Mouse (Mus musculus): ENCODE measurements around the gene Reln. TPM values are rescaled to one million over a fixed set of nuclear protein-coding genes. Genes with fewer than 3 reads are reported as not detected.

The Reln gene
- polyA plus RNA-seq, 1 experiment: 1.6 TPM

DNA sequence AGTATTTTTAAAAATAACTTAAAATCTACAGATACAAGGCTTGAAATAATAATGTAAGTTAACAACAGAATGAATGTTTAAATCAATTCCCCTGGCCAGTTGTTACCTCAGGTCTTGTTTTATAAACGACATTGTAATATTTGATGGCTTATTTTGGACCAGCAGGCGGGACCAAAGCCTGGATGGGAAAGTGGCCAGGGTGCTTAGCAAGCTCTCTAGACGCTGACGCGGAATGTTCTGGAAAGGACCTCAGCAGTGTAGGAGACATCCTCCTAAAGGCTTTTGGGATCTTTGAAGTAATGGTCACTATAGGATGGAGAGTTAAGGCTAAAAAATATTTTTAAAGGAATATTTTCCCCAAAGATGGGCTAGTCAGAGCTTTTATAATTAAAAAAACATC is 173.2 kb downstream of the Reln start:
- H3K4me3 ChIP-seq (replicated peaks): no peak overlapping the region
- H3K9me3 ChIP-seq (ENCODE audit: control insufficient read depth, low read length): no peaks in the 10 kb centered on the region
- no peaks in the 10 kb centered on the region for H3K4me1 ChIP-seq (ENCODE audit: control insufficient read depth)
- no peaks in the 10 kb centered on the region for H3K27me3 ChIP-seq (ENCODE audit: control insufficient read depth)
- H3K36me3 ChIP-seq (ENCODE audit: control insufficient read depth): no peaks in the 10 kb centered on the region
- TF ChIP-seq GATA1 (IDR thresholded peaks at IDR 0.05; ENCODE audit: low read length): no peak
- TF ChIP-seq TAL1 (IDR thresholded peaks at IDR 0.05; ENCODE audit: low read length): no peak

GRCm38 (mm10) chr5:22164060-22164934 is 180.2 kb downstream of the Reln start:
- Histone ChIP-seq H3K4me1 (ENCODE audit: control insufficient read depth) (no peaks in the 10 kb centered on the region), H3K36me3 (ENCODE audit: control insufficient read depth) (no peaks in the 10 kb centered on the region), H3K27me3 (ENCODE audit: control insufficient read depth) (no peaks in the 10 kb centered on the region), H3K9me3 (ENCODE audit: control insufficient read depth, low read length) (no peaks in the 10 kb centered on the region), H3K4me3 (replicated peaks) (no peak overlapping the region)
- TF ChIP-seq TAL1 (IDR thresholded peaks at IDR 0.05; ENCODE audit: low read length): no peak
- no peak for TF ChIP-seq GATA1 (IDR thresholded peaks at IDR 0.05; ENCODE audit: low read length)

GRCm38 (mm10) chr5:22160935-22161334 is 183.6 kb downstream of the Reln start:
- H3K4me1 ChIP-seq (ENCODE audit: control insufficient read depth): no peaks in the 10 kb centered on the region
- no peak for TF ChIP-seq GATA1 (IDR thresholded peaks at IDR 0.05; ENCODE audit: low read length)
- no peak for TF ChIP-seq TAL1 (IDR thresholded peaks at IDR 0.05; ENCODE audit: low read length)

DNA sequence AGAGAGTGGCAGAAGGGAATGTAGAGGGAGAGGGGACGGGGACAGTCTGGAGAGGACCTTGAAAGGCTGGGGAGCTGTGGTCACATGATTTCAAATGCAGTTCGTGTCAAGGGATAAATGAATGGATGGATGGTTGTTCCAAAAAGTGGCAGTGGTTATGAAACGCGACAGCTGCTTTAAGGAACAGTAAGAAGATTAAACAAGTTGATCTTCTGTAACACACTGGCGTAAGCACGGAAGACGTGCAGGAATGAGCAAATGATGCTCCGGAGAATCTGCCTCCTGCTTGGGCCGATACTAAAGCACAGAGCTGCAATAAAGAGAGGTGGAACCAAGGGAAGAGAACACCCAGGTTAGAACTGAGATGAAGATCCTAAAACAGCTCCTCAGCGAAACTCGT is 185.7 kb downstream of the Reln start:
- H3K27me3 ChIP-seq (ENCODE audit: control insufficient read depth): no peaks in the 10 kb centered on the region
- H3K4me3 ChIP-seq (replicated peaks): no peak overlapping the region
- H3K36me3 ChIP-seq (ENCODE audit: control insufficient read depth): no peaks in the 10 kb centered on the region
- no peaks in the 10 kb centered on the region for H3K9me3 ChIP-seq (ENCODE audit: control insufficient read depth, low read length)
- H3K4me1 ChIP-seq (ENCODE audit: control insufficient read depth): no peaks in the 10 kb centered on the region
- no peak for TF ChIP-seq GATA1 (IDR thresholded peaks at IDR 0.05; ENCODE audit: low read length)
- no peak for TF ChIP-seq TAL1 (IDR thresholded peaks at IDR 0.05; ENCODE audit: low read length)

More at GRCm38 (mm10) chr5:22160935-22161334, 183.6 kb downstream of the Reln start:
- H3K36me3 ChIP-seq (ENCODE audit: control insufficient read depth): no peaks in the 10 kb centered on the region
- no peaks in the 10 kb centered on the region for H3K27me3 ChIP-seq (ENCODE audit: control insufficient read depth)
- H3K4me3 ChIP-seq (replicated peaks): no peak overlapping the region
- H3K9me3 ChIP-seq (ENCODE audit: control insufficient read depth, low read length): no peaks in the 10 kb centered on the region

GRCm38 (mm10) chr5:22153601-22154000 is 190.9 kb downstream of the Reln start:
- Histone ChIP-seq H3K9me3 (ENCODE audit: control insufficient read depth, low read length) (no peaks in the 10 kb centered on the region), H3K4me1 (ENCODE audit: control insufficient read depth) (no peaks in the 10 kb centered on the region), H3K4me3 (replicated peaks) (no peak overlapping the region), H3K27me3 (ENCODE audit: control insufficient read depth) (no peaks in the 10 kb centered on the region), H3K36me3 (ENCODE audit: control insufficient read depth) (peaks cover 3% of the 10 kb centered on the region; the same call in 1 of the 2 replicates)
- no peak for TF ChIP-seq GATA1 (IDR thresholded peaks at IDR 0.05; ENCODE audit: low read length)
- TF ChIP-seq TAL1 (IDR thresholded peaks at IDR 0.05; ENCODE audit: low read length): no peak

- no peaks in the 10 kb centered on the region for H3K4me1 ChIP-seq (ENCODE audit: control insufficient read depth)
- no peaks in the 10 kb centered on the region for H3K27me3 ChIP-seq (ENCODE audit: control insufficient read depth)
- H3K9me3 ChIP-seq (ENCODE audit: control insufficient read depth, low read length): no peaks in the 10 kb centered on the region
- H3K4me3 ChIP-seq (replicated peaks): no peak overlapping the region
- H3K36me3 ChIP-seq (ENCODE audit: control insufficient read depth): no peaks in the 10 kb centered on the region
- no peak for TF ChIP-seq GATA1 (IDR thresholded peaks at IDR 0.05; ENCODE audit: low read length)
- no peak for TF ChIP-seq TAL1 (IDR thresholded peaks at IDR 0.05; ENCODE audit: low read length)
These were observed 202.7 kb downstream of the Reln start for GRCm38 (mm10) chr5:22141821-22142220.

- Histone ChIP-seq H3K4me1 (ENCODE audit: control insufficient read depth) (no peaks in the 10 kb centered on the region), H3K4me3 (replicated peaks) (no peak overlapping the region), H3K36me3 (ENCODE audit: control insufficient read depth) (no peaks in the 10 kb centered on the region; the same call in 1 of the 2 replicates), H3K9me3 (ENCODE audit: control insufficient read depth, low read length) (no peaks in the 10 kb centered on the region), H3K27me3 (ENCODE audit: control insufficient read depth) (no peaks in the 10 kb centered on the region)
- TF ChIP-seq TAL1 (IDR thresholded peaks at IDR 0.05; ENCODE audit: low read length) (no peak), GATA1 (IDR thresholded peaks at IDR 0.05; ENCODE audit: low read length) (no peak)
These were observed 205.5 kb downstream of the Reln start for GRCm38 (mm10) chr5:22139015-22139414.

GRCm38 (mm10) chr5:22134402-22134801 is 210.1 kb downstream of the Reln start:
- H3K9me3 ChIP-seq (ENCODE audit: control insufficient read depth, low read length): no peaks in the 10 kb centered on the region

GRCm38 (mm10) chr5:22131730-22132522 is 212.6 kb downstream of the Reln start:
- H3K36me3 ChIP-seq (ENCODE audit: control insufficient read depth): no peaks in the 10 kb centered on the region; the same call in 1 of the 2 replicates
- TF ChIP-seq TAL1 (IDR thresholded peaks at IDR 0.05; ENCODE audit: low read length) (no peak), GATA1 (IDR thresholded peaks at IDR 0.05; ENCODE audit: low read length) (no peak)

More at GRCm38 (mm10) chr5:22134402-22134801, 210.1 kb downstream of the Reln start:
- no peaks in the 10 kb centered on the region for H3K27me3 ChIP-seq (ENCODE audit: control insufficient read depth)
- H3K4me1 ChIP-seq (ENCODE audit: control insufficient read depth): no peaks in the 10 kb centered on the region
- TF ChIP-seq GATA1 (IDR thresholded peaks at IDR 0.05; ENCODE audit: low read length): no peak
- no peak for TF ChIP-seq TAL1 (IDR thresholded peaks at IDR 0.05; ENCODE audit: low read length)
- no peak overlapping the region for H3K4me3 ChIP-seq (replicated peaks)
- no peaks in the 10 kb centered on the region; the same call in 1 of the 2 replicates for H3K36me3 ChIP-seq (ENCODE audit: control insufficient read depth)

More at GRCm38 (mm10) chr5:22131730-22132522, 212.6 kb downstream of the Reln start:
- H3K9me3 ChIP-seq (ENCODE audit: control insufficient read depth, low read length): no peaks in the 10 kb centered on the region
- no peak overlapping the region for H3K4me3 ChIP-seq (replicated peaks)
- H3K27me3 ChIP-seq (ENCODE audit: control insufficient read depth): no peaks in the 10 kb centered on the region
- no peaks in the 10 kb centered on the region for H3K4me1 ChIP-seq (ENCODE audit: control insufficient read depth)

Data from erythroblast, embryonic 14.5 days (primary cell).